Mouse (Mus musculus) midbrain, postnatal 0 days (tissue): ENCODE data around the gene Spin4. TPM values are rescaled to one million over a fixed set of nuclear protein-coding genes. Genes with fewer than 3 reads are reported as not detected.

ENCODE experiments used
- ATAC-seq: fragments of 200-750 bp; cut with Nextera tagmentation; 2 replicates; pipeline ENCODE4 v1.8.0; 2017; ENCODE audit warnings: moderate number of reproducible peaks, mild to moderate bottlenecking, moderate TSS enrichment, moderate library complexity; ENCODE audit not compliant: low FRiP score
- DNase-seq: peaks from one replicate; pipeline ENCODE4 v3.0.0-alpha.2; 2015; ENCODE audit warnings: low spot score
- H3K27ac ChIP-seq: fragments of 300-500 bp; sonication (generic); 2 replicates; pipeline ENCODE4 v1.5.1; 2014; ENCODE audit warnings: low read depth, mild to moderate bottlenecking, low read length, mixed read lengths
- H3K27me3 ChIP-seq: fragments of 300-500 bp; sonication (generic); 2 replicates; pipeline ENCODE4 v1.6.1; 2014; ENCODE audit warnings: low read length, control low read depth, mixed read lengths; ENCODE audit not compliant: insufficient read depth
- H3K36me3 ChIP-seq: fragments of 300-500 bp; sonication (generic); 2 replicates; pipeline ENCODE4 v1.6.1; 2014; ENCODE audit warnings: low read length, control low read depth, mixed read lengths; ENCODE audit not compliant: insufficient read depth
- H3K4me1 ChIP-seq: fragments of 300-500 bp; sonication (generic); 2 replicates; pipeline ENCODE4 v1.6.1; 2014; ENCODE audit warnings: mild to moderate bottlenecking, control low read depth, antibody characterized with exemption, low read length, mixed read lengths; ENCODE audit not compliant: insufficient read depth
- H3K4me2 ChIP-seq: fragments of 300-500 bp; sonication (generic); 2 replicates; pipeline ENCODE4 v1.6.1; 2014; ENCODE audit warnings: low read depth, mild to moderate bottlenecking, low read length, mixed read lengths; ENCODE audit not compliant: poor library complexity, severe bottlenecking
- H3K4me3 ChIP-seq: fragments of 300-500 bp; sonication (generic); 2 replicates; pipeline ENCODE4 v1.5.1; 2014; ENCODE audit warnings: low read depth, mild to moderate bottlenecking, low read length, moderate library complexity
- H3K9ac ChIP-seq: fragments of 300-500 bp; sonication (generic); replicated peaks from 2 replicates; pipeline ENCODE4 v1.6.1; 2014; ENCODE audit warnings: mild to moderate bottlenecking, low read length, moderate library complexity, mixed read lengths; ENCODE audit not compliant: poor library complexity, severe bottlenecking
- H3K9me3 ChIP-seq: fragments of 300-500 bp; sonication (generic); 2 replicates; pipeline ENCODE4 v1.6.1; 2016; ENCODE audit warnings: low read length, control low read depth
- CTCF ChIP-seq: IDR thresholded peaks from 2 replicates; pipeline ENCODE4 v1.5.1; 2016; ENCODE audit warnings: antibody characterized with exemption, mild to moderate bottlenecking
- WGBS: fragments of 180-500 bp; shearing (Covaris S2); extraction: QIAGEN DNeasy Blood & Tissue Kit; methylation state at CpG from one replicate; pipeline ENCODE4 v1.1.7; 2014; 5-methylcytosine and 5-hydroxymethylcytosine counted together
- polyA plus RNA-seq: library from polyadenylated mRNA; unstranded; fragments of >200 nt; fragmentation: Nextera tagmentation; extraction: Ambion mirVana; gene quantifications from 2 replicates; pipeline ENCODE4 v1.2.1, GENCODE M21; 2015
- total RNA-seq: library from RNA; depleted of rRNA; stranded (reverse); fragments of >200 nt; gene quantifications from 2 replicates; pipeline ENCODE4 v1.2.3, GENCODE M21; 2014; rRNA removed

Gene Spin4
- total RNA-seq, result 3.7 and 5.5 TPM in 2 replicates
- polyA plus RNA-seq, result 2.7 and 3.0 TPM in 2 replicates

- H3K4me2 ChIP-seq, result peak within 1 kb of the TSS; percentile 56
- H3K4me1 ChIP-seq, result no peaks in the 10 kb centered on the region
- peak; percentile 94 for ATAC-seq
- H3K4me3 ChIP-seq, result peak within 1 kb of the TSS; percentile 46
- peak within 1 kb of the TSS; percentile 77 for H3K27ac ChIP-seq
- H3K9ac ChIP-seq, result peak within 1 kb of the TSS; percentile 54
- DNase-seq, result peak; percentile 86
- 16% methylated on average over 30 of the region's 30 CpGs for WGBS
- no peak for TF ChIP-seq CTCF
- H3K36me3 ChIP-seq, result no peaks in the 10 kb centered on the region
- no peaks in the 10 kb centered on the region for H3K9me3 ChIP-seq
- no peaks in the 10 kb centered on the region for H3K27me3 ChIP-seq
Measured at GRCm38 (mm10) chrX:95026361-95026892, at the start of gene Spin4. TSS of gene Spin4 (minus strand) at chrX:95026682.

GRCm38 (mm10) chrX:95027907-95028306 is 1.4 kb upstream of the Spin4 start:
- H3K4me2 ChIP-seq, result no peak overlapping the region
- no peaks in the 10 kb centered on the region for H3K36me3 ChIP-seq
- H3K27ac ChIP-seq, result no peak overlapping the region
- no peak for DNase-seq
- H3K9ac ChIP-seq, result no peak overlapping the region
- no peak for TF ChIP-seq CTCF
- WGBS, result 63% methylated on average over 5 of the region's 5 CpGs
- H3K27me3 ChIP-seq, result no peaks in the 10 kb centered on the region
- no peaks in the 10 kb centered on the region for H3K4me1 ChIP-seq
- no peak overlapping the region for H3K4me3 ChIP-seq
- ATAC-seq, result no peak
- H3K9me3 ChIP-seq, result no peaks in the 10 kb centered on the region

DNA sequence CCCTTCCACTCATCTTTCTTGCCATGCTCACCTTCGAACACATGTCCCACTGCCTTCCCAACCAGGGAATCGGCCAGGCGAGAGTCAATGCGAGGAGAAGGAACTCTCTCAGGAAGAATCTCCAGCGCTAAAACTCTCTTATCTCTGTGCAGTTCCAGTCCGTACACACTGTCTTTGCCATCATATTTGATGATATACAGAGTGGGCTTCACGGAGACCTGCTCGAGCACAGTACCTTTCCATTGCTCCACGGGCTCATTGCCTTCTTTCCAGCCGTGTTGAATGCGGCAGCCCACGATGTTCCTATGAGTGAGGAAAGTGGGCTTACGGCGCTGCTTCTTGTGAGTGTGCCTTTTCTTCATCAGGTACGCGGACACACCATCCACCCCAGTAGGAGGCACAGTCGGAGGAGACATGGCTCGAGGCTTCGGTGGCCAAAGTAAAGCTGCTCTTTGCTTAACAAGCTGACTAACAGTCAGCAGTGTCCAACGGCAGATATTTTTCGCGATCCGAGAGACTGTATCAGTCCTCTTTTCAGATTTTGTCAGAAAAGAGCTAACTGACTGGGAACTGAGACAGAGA is 612 bp downstream of the Spin4 start:
- Histone ChIP-seq H3K4me1 (no peaks in the 10 kb centered on the region), H3K4me2 (peak overlapping the region; percentile 56), H3K4me3 (peak overlapping the region; percentile 46), H3K27ac (peak overlapping the region; percentile 77), H3K9me3 (no peaks in the 10 kb centered on the region), H3K27me3 (no peaks in the 10 kb centered on the region), H3K9ac (peak overlapping the region; percentile 54), H3K36me3 (no peaks in the 10 kb centered on the region)
- 18% methylated on average over 23 of the region's 23 CpGs for WGBS
- ATAC-seq (peak; percentile 59), DNase-seq (peak; percentile 14)
- no peak for TF ChIP-seq CTCF

DNA sequence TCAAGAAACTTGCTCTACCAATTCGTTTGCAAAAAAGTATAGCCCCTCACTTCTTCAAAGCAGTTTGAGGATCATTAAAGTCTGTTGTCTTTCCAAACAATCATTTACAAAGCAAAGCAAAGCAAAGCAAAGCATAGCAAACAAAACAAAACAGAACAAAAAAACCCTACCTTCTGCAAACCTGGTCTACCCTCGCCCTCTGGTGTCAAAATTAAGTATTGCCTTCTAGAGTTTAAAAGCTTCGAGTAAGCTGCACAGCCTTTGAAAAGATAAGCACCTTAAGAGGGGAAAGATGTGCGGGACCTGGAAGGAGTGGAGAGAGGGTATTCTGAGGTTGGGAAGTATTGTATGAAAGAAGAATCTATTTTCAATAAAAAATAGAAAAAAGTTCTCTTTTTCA is 14.4 kb downstream of the Spin4 start:
- no peak overlapping the region for H3K4me3 ChIP-seq
- no peaks in the 10 kb centered on the region for H3K36me3 ChIP-seq
- H3K27ac ChIP-seq, result no peak overlapping the region
- no peak overlapping the region for H3K4me2 ChIP-seq
- peak; percentile 73 for TF ChIP-seq CTCF
- H3K27me3 ChIP-seq, result no peaks in the 10 kb centered on the region
- no peaks in the 10 kb centered on the region for H3K4me1 ChIP-seq
- 20% methylated on average over 4 of the region's 4 CpGs for WGBS
- H3K9me3 ChIP-seq, result no peaks in the 10 kb centered on the region
- H3K9ac ChIP-seq, result no peak overlapping the region
- ATAC-seq (no peak), DNase-seq (peak; percentile 59)

DNA sequence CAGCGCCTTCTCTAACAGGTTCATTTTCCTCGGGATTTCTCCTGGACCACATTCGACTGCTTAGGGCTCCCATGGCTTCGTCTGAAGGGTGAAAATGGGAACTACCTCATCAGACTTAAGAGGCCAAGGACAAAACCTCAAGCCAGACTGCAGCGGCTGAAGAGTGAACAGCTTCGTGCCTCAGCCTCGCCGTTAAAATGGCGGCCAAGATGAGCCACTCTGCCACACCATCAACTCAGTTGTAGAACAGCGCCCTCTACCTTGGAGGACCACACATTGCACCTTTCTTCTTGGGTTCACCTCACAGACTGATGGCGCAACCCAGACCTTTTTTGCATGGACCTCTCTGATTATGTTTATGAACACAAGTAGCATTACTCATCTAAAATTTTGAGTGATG is 27.6 kb downstream of the Spin4 start:
- TF ChIP-seq CTCF, result no peak
- ATAC-seq, result no peak
- Histone ChIP-seq H3K4me3 (no peak overlapping the region), H3K9ac (no peak overlapping the region), H3K4me2 (no peak overlapping the region), H3K36me3 (no peaks in the 10 kb centered on the region), H3K27me3 (no peaks in the 10 kb centered on the region), H3K9me3 (no peaks in the 10 kb centered on the region), H3K27ac (no peak overlapping the region), H3K4me1 (no peaks in the 10 kb centered on the region)
- WGBS, result 90% methylated on average over 11 of the region's 11 CpGs
- no peak for DNase-seq

DNA sequence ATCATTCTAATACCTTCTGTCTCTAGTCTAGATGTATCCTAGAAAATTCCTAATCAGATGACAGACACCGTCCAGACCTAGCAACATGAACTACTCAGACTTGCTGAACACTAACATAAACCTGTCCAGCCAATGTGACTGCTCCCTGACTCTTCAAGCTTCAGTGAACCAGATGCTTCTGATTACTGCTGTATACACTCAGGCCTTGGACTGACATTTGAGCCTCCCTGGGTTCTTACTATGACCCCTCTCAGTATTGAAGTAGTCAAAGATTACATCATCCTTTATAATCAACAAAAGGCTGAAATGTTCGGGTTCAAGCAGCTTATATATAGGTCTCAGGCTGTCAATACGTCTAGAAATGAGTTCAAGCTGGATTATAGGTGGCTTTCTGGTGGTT is 32.4 kb downstream of the Spin4 start:
- no peak for ATAC-seq
- WGBS, result 42% methylated on average over 3 of the region's 3 CpGs

More for the DNA sequence above, 32.4 kb downstream of the Spin4 start:
- no peak for DNase-seq
- no peak overlapping the region for H3K4me3 ChIP-seq
- H3K36me3 ChIP-seq, result no peaks in the 10 kb centered on the region
- no peaks in the 10 kb centered on the region for H3K9me3 ChIP-seq
- no peak overlapping the region for H3K4me2 ChIP-seq
- H3K4me1 ChIP-seq, result no peaks in the 10 kb centered on the region
- no peak for TF ChIP-seq CTCF
- no peak overlapping the region for H3K9ac ChIP-seq
- H3K27ac ChIP-seq, result no peak overlapping the region
- H3K27me3 ChIP-seq, result no peaks in the 10 kb centered on the region; the same call in 1 of the 2 replicates
